Mouse (Mus musculus) heart, embryonic 13.5 days (tissue): Measurements from ENCODE around the gene Pias3. TPM values are rescaled to one million over a fixed set of nuclear protein-coding genes. Genes with fewer than 3 reads are reported as not detected.
"Not testable (repeated sequence)": the region's sequence is repeated elsewhere in the genome, so short reads cannot be mapped to it uniquely, and the experiment has no call there.

Source experiments
- ATAC-seq: fragments of 200-750 bp; cut with Nextera tagmentation; 2 replicates; pipeline ENCODE4 v1.8.0; 2017; ENCODE audit warnings: moderate TSS enrichment; ENCODE audit not compliant: insufficient number of reproducible peaks, low FRiP score, low TSS enrichment; ENCODE audit errors: extremely low read depth
- H3K27ac ChIP-seq: fragments of 300-500 bp; sonication (generic); replicated peaks from 2 replicates; pipeline ENCODE4 v1.5.1; 2015; ENCODE audit warnings: moderate library complexity, mild to moderate bottlenecking, inconsistent platforms
- H3K27me3 ChIP-seq: fragments of 300-500 bp; sonication (generic); replicated peaks from 2 replicates; pipeline ENCODE4 v1.6.1; 2015; ENCODE audit warnings: mild to moderate bottlenecking, inconsistent platforms
- H3K36me3 ChIP-seq: fragments of 300-500 bp; sonication (generic); 2 replicates; pipeline ENCODE4 v1.6.1; 2015; ENCODE audit warnings: mild to moderate bottlenecking, inconsistent platforms
- H3K4me1 ChIP-seq: fragments of 300-500 bp; sonication (generic); 2 replicates; pipeline ENCODE4 v1.6.1; 2015; ENCODE audit warnings: inconsistent platforms
- H3K4me2 ChIP-seq: fragments of 300-500 bp; sonication (generic); 2 replicates; pipeline ENCODE4 v1.6.1; 2015; ENCODE audit warnings: inconsistent platforms, mild to moderate bottlenecking, moderate library complexity
- H3K4me3 ChIP-seq: fragments of 300-500 bp; sonication (generic); 2 replicates; pipeline ENCODE4 v1.5.1; 2015; ENCODE audit warnings: moderate library complexity, mild to moderate bottlenecking, inconsistent platforms
- H3K9ac ChIP-seq: fragments of 300-500 bp; sonication (generic); 2 replicates; pipeline ENCODE4 v1.6.1; 2015; ENCODE audit warnings: inconsistent platforms, mild to moderate bottlenecking, moderate library complexity
- H3K9me3 ChIP-seq: fragments of 300-500 bp; sonication (generic); 2 replicates; pipeline ENCODE4 v1.6.1; 2016; ENCODE audit warnings: inconsistent platforms
- WGBS: fragments of 180-500 bp; shearing (Covaris S2); methylation state at CpG from one replicate; pipeline ENCODE4 v1.1.7; 2015; ENCODE audit warnings: mixed read lengths; 5-methylcytosine and 5-hydroxymethylcytosine counted together
- polyA plus RNA-seq: library from polyadenylated mRNA; unstranded; fragments of >200 nt; fragmentation: Nextera tagmentation; extraction: Ambion mirVana; gene quantifications from 2 replicates; pipeline ENCODE4 v1.2.1, GENCODE M21; 2015

The Pias3 gene
- polyA plus RNA-seq, 1 experiment from 2014 or later: 37.7 TPM

DNA sequence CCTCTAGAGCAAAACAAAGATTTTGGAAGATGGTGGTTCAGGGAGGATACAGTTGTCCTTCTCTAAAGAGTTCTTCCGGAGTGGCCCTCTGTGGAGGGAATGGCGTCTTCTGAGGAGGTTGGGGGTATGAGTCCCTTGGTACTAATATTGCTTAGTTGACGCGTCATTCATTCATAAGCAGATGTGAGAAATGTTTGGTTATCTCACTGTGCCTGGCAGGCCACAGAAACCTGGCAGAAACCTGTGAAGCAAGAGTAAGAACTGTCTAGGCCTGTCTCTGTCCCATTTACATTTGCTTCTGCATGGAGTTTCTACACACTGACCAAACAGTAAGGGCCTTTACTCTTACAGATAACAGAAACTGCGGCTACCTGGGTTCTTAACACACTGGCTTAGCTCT is 24.7 kb upstream of the Pias3 start:
- H3K9me3 ChIP-seq: no peaks in the 10 kb centered on the region
- no peak for ATAC-seq
- H3K4me2 ChIP-seq: no peak overlapping the region
- peaks cover 22% of the 10 kb centered on the region; the same call in 1 of the 2 replicates for H3K27me3 ChIP-seq
- 87% methylated on average over 5 of the region's 5 CpGs for WGBS
- no peak overlapping the region for H3K4me3 ChIP-seq
- H3K4me1 ChIP-seq: peaks cover 8% of the 10 kb centered on the region
- no peak overlapping the region for H3K9ac ChIP-seq
- H3K36me3 ChIP-seq: no peaks in the 10 kb centered on the region
- no peak overlapping the region for H3K27ac ChIP-seq

DNA sequence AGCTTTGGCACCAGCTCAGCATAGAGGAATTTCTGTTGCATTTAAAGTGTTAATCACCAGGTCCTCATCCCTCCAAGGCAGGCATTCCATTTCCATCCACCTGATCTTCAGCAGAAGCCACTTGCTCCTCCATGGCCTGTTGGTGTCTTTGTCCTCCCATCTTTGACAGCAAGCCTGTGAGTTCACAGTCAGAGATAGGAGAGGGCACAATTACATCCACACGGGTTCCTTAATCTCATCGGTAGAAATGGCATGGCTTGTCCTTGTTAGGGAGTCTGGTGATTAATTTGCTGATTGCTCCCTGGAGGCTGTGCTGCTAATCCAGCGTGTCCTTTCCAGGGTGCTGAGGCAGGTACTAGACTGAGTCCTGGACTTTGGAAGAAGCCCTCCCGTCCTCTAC is 22.7 kb upstream of the Pias3 start:
- H3K9ac ChIP-seq: no peak overlapping the region
- H3K4me3 ChIP-seq: no peak overlapping the region
- H3K9me3 ChIP-seq: no peaks in the 10 kb centered on the region
- ATAC-seq: no peak
- 57% methylated on average over 4 of the region's 4 CpGs for WGBS
- H3K27ac ChIP-seq: no peak overlapping the region
- H3K4me1 ChIP-seq: peaks cover 8% of the 10 kb centered on the region
- peaks cover 28% of the 10 kb centered on the region for H3K27me3 ChIP-seq
- no peaks in the 10 kb centered on the region for H3K36me3 ChIP-seq
- no peak overlapping the region for H3K4me2 ChIP-seq

DNA sequence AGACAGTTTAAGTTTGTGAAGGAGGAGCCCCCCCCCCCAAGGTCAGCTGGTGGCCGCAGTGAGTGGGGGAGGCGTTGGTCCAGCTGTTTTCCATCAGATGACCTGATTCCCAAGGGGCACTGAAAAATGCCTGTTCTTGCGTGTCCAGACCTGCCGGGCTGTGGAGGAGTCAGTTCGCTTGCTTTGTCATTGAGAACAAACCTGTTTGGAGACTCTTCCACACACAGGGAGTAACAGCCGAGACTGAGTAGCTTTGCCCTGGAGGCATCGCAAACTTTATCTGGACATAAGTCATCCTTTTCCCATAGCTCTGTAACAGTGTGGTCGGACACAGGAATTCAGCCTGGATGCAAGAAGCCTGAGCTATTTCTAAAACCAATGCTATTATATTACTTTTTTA is 21.7 kb upstream of the Pias3 start:
- 52% methylated on average over 8 of the region's 8 CpGs for WGBS
- Histone ChIP-seq H3K4me2 (no peak overlapping the region), H3K36me3 (no peaks in the 10 kb centered on the region), H3K4me3 (no peak overlapping the region), H3K4me1 (peaks cover 16% of the 10 kb centered on the region), H3K27me3 (peaks cover 37% of the 10 kb centered on the region), H3K9ac (no peak overlapping the region), H3K9me3 (no peaks in the 10 kb centered on the region), H3K27ac (no peak overlapping the region)
- ATAC-seq: no peak

DNA sequence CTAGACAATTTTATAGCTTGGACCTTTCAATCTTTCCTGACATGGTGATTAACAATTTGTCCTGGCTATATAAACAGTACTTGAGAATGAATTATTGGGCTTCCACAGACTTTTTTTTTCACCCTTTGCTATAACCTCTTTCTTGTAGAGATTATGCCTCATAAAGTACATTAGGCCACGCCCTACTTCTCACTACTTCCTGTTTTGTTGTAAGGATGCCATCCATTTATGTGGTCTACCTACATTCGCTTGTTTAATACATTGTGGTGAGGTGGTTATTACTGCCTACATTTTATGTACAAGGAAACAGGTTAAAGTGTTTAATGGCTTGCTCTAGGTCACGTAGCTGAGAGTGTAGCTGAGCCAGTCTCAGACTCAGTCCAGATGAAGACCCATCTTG is 21.0 kb upstream of the Pias3 start:
- no peak overlapping the region for H3K4me3 ChIP-seq
- WGBS: 83% methylated on average over 3 of the region's 3 CpGs
- peaks cover 45% of the 10 kb centered on the region for H3K27me3 ChIP-seq
- H3K4me1 ChIP-seq: peaks cover 16% of the 10 kb centered on the region
- no peak overlapping the region for H3K9ac ChIP-seq
- no peak overlapping the region for H3K27ac ChIP-seq
- H3K9me3 ChIP-seq: no peaks in the 10 kb centered on the region
- no peaks in the 10 kb centered on the region for H3K36me3 ChIP-seq
- H3K4me2 ChIP-seq: no peak overlapping the region
- no peak for ATAC-seq

DNA sequence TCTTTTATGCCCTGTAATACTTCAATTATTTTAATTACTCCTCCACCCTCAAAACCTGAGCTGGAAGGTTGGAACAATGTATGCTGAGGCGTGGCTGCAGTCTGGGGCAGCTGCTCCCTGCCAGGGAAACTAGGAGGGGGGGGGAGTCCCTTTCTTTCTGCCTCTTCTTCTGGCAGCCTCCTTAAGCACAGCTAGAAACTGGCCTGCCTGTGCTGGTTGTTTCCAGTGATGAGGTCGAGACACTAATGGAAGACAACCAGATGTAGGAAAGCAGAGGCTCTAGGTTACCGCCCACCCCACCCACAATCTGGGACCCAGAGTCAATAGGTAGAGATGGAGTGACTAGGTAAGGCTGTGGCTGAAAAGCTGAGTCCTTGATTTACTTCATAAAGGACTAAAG is 20.5 kb upstream of the Pias3 start:
- H3K4me3 ChIP-seq: no peak overlapping the region
- H3K27ac ChIP-seq: no peak overlapping the region
- peaks cover 50% of the 10 kb centered on the region for H3K27me3 ChIP-seq
- peaks cover 11% of the 10 kb centered on the region for H3K4me1 ChIP-seq
- no peak overlapping the region for H3K9ac ChIP-seq
- ATAC-seq: no peak
- no peak overlapping the region for H3K4me2 ChIP-seq
- WGBS: 64% methylated on average over 3 of the region's 3 CpGs
- no peaks in the 10 kb centered on the region for H3K9me3 ChIP-seq
- no peaks in the 10 kb centered on the region for H3K36me3 ChIP-seq

DNA sequence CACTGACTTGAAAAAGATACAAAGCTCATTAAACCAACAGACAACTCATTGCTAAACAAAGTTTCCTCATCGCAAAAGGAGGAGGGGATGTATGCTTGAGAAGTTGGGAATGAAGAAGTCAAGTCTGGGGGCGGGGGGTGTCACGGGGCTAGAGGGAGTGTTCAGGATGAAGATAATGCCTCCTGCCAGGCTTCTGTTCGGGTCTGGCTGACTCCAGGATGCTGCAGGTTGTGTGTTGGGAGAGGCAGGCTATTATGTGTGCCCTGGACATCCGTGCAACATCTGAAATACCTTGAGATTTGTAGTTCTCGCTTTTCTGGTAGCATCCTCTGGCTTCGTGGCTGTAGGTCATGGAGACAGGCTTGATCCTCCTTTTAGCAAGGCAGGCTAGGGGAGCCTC is 17.7 kb upstream of the Pias3 start:
- no peak for ATAC-seq
- no peaks in the 10 kb centered on the region for H3K36me3 ChIP-seq

DNA sequence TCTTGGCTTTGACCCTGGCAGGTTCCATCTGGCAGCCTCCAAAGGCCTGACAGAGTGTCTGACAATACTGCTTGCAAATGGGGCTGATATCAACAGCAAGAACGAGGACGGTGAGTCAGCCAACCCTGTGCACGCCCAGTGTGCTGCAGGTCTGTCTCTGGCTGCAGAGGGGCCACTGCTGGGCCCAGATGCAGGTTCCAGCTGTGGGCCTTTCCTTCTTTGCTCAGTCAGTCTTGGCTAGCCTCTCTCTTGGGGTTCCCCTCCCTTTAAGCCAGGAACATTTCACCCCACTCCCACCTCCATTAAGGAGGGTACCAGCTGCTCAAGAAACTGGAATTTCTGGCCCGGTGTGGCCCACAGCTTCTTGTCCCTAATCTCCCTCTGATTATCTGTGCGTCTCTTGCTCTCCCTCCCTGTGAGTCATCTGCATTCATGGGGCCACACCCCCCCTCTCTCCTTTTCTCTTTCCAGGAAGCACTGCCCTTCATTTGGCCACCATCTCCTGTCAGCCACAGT is 17.0 kb upstream of the Pias3 start:
- Histone ChIP-seq H3K4me3 (no peak overlapping the region), H3K9ac (no peak overlapping the region), H3K4me2 (no peak overlapping the region), H3K9me3 (no peaks in the 10 kb centered on the region), H3K4me1 (peaks cover 10% of the 10 kb centered on the region), H3K27me3 (peaks cover 65% of the 10 kb centered on the region), H3K27ac (no peak overlapping the region), H3K36me3 (no peaks in the 10 kb centered on the region)
- ATAC-seq: no peak
- WGBS: 12% methylated on average over 5 of the region's 5 CpGs

More for the DNA sequence above, 17.7 kb upstream of the Pias3 start:
- Histone ChIP-seq H3K4me1 (0 out of 2 replicates have a peak, but pooled peaks cover 8% of the 10 kb centered on the region), H3K9me3 (no peaks in the 10 kb centered on the region), H3K4me3 (no peak overlapping the region), H3K9ac (no peak overlapping the region), H3K27ac (no peak overlapping the region), H3K4me2 (no peak overlapping the region), H3K27me3 (peaks cover 58% of the 10 kb centered on the region)
- 58% methylated on average over 7 of the region's 7 CpGs for WGBS

DNA sequence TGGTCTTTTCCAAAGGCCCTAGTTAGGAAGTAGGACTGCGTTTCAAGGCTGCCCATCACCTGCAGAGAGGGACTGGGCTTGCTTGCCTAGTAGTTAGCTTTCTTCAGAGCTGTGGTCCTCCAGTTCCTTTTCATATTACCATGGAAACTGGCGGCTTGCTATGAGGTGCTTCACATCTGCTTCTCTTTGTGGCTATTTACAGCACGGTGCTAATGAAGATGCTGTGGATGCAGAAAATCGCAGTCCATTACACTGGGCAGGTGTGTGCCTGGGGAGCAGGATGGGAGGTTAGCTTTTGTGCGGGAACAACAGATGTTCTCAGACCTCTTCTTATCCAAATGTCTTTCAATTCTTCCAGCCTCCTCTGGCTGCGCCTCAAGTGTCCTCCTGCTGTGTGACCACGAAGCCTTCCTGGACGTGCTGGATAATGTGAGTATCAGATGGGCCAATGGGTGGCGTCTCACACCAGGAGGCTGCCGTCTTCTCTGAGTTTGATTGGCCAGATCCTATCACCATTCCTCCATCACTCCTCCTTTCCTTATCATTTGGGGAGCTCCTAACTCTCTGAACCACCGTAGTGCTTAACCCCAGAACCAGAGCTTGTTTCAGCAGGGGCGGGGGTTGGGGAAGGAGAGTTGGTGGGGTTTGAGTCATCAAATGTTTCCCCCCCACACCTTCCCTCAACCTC is 15.8 kb upstream of the Pias3 start:
- H3K4me2 ChIP-seq: no peak overlapping the region
- no peak overlapping the region for H3K4me3 ChIP-seq
- H3K9ac ChIP-seq: no peak overlapping the region
- peaks cover 73% of the 10 kb centered on the region for H3K27me3 ChIP-seq
- no peaks in the 10 kb centered on the region for H3K36me3 ChIP-seq
- H3K27ac ChIP-seq: no peak overlapping the region
- ATAC-seq: no peak
- H3K9me3 ChIP-seq: no peaks in the 10 kb centered on the region
- H3K4me1 ChIP-seq: peaks cover 20% of the 10 kb centered on the region
- WGBS: 21% methylated on average over 12 of the region's 12 CpGs

DNA sequence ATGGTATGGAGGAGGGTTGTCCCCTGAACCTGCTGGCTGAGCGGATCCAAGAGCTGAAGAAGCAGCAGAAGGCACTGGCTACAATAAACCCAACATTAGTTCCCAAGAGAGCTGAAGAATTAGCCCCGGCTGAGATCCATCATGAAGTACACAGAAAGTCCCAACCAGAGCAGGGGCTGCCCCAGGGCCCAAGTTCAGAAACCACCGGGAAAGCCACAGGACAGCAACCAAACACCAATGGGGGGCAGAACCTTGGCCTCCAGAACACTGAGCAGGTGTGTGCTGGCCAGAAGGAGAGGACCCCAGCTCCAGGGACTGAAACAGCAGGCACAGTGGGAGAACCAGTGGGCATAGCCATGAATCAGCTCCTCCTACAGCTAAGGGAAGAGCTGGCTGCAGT is 12.7 kb upstream of the Pias3 start:
- Histone ChIP-seq H3K4me1 (peaks cover 20% of the 10 kb centered on the region), H3K4me2 (no peak overlapping the region), H3K27ac (no peak overlapping the region), H3K36me3 (no peaks in the 10 kb centered on the region), H3K27me3 (peaks cover 84% of the 10 kb centered on the region), H3K9ac (no peak overlapping the region), H3K4me3 (no peak overlapping the region), H3K9me3 (no peaks in the 10 kb centered on the region)
- ATAC-seq: no peak
- 74% methylated on average over 3 of the region's 3 CpGs for WGBS

DNA sequence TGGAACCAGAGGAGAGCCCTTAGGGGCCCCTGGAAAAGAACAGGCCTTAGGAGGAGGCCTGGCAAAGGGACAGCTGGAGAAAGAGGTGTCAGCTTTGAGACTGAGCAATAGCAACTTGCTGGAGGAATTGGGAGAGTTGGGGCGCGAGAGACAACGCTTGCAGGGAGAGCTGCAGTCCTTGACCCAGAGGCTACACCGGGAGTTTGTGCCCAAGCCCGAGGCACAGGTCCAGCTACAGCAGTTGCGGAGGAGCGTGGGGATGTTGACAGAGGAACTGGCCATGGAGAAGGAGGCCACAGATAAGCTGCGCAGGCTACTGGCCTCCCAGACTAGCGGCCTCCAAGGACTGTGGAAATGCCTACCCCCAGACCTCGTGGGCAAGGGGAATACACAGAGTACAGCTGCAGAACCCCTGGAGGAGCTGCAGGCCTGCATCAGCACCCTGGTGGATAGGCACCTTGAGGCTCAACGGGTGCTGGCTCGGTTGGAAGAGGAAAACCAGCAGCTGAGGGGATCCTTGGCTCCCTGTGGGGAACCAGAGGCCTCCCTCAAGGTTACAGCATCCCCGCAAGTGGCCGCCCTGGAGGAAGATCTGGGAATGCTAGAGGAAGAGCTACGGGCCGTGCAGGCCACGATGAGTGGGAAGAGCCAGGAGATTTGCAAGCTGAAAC is 11.9 kb upstream of the Pias3 start:
- Histone ChIP-seq H3K9ac (peak overlapping the region; percentile 74), H3K27ac (no peak overlapping the region), H3K9me3 (no peaks in the 10 kb centered on the region), H3K4me2 (peak overlapping the region; percentile 73), H3K4me3 (peak overlapping the region; percentile 46), H3K36me3 (no peaks in the 10 kb centered on the region), H3K27me3 (peaks cover 83% of the 10 kb centered on the region), H3K4me1 (peaks cover 13% of the 10 kb centered on the region)
- 37% methylated on average over 17 of the region's 17 CpGs for WGBS
- ATAC-seq: no peak

DNA sequence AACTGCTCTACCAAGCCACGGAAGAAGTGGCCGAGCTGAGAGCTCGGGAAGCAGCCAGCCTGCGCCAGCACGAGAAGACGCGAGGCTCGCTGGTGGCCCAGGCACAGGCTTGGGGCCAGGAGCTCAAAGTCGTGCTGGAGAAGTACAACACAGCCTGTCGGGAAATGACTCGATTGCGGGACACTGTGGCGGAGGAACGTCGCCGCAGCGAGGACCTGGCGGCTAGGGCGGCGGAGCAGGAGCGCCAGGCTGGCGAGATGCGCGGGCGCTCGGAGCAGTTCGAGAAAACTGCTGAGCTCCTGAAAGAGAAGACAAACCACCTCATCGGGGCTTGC is 11.4 kb upstream of the Pias3 start:
- no peak for ATAC-seq
- 6% methylated on average over 28 of the region's 28 CpGs for WGBS
- H3K9ac ChIP-seq: peak overlapping the region; percentile 74

DNA sequence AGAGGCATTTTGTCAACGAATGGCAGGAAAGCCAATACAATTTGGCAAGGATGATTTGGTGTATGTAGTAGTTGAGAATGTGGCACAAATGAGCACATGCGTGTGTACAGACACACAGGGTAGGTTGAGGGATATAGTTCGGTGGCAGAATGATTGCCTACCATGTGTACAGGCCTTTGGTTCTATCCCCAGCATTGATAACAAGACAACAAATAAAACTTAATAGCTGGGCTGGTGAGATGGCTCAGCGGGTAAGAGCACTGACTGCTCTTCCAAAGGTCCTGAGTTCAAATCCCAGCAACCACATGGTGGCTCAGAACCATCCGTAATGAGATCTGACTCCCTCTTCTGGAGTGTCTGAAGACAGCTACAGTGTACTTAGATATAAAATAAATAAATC is 10.1 kb upstream of the Pias3 start:
- not testable (repeated sequence) for H3K9me3 ChIP-seq, H3K4me3 ChIP-seq, H3K36me3 ChIP-seq, H3K9ac ChIP-seq, H3K4me2 ChIP-seq, ATAC-seq, H3K27ac ChIP-seq
- Histone ChIP-seq H3K4me1 (peaks cover 11% of the 10 kb centered on the region), H3K27me3 (peaks cover 75% of the 10 kb centered on the region)
- WGBS: 86% methylated on average over 5 of the region's 5 CpGs

More for the DNA sequence above, 11.4 kb upstream of the Pias3 start:
- Histone ChIP-seq H3K27me3 (peaks cover 83% of the 10 kb centered on the region), H3K36me3 (no peaks in the 10 kb centered on the region), H3K4me3 (peak overlapping the region; percentile 46), H3K4me1 (peaks cover 11% of the 10 kb centered on the region), H3K27ac (no peak overlapping the region), H3K9me3 (no peaks in the 10 kb centered on the region), H3K4me2 (peak overlapping the region; percentile 73)
